Mouse (Mus musculus) CD8-positive naive resting alpha-beta T cell, adult 2 months (primary cell): ENCODE measurements around the gene Tmem208.

Source experiments
- DNase-seq, 2 experiments: peaks; one replicate each; pipeline ENCODE4 v3.0.0; 2022; ENCODE audit warnings: low read depth in 2 of 2, low spot score in 2 of 2

Tmem208 gene

GRCm38 (mm10) chr8:105298351-105299252 is 27.6 kb upstream of the Tmem208 start:
- no peak for DNase-seq

- no peak for DNase-seq
Observed at GRCm38 (mm10) chr8:105299962-105300361, 26.2 kb upstream of the Tmem208 start.

DNA sequence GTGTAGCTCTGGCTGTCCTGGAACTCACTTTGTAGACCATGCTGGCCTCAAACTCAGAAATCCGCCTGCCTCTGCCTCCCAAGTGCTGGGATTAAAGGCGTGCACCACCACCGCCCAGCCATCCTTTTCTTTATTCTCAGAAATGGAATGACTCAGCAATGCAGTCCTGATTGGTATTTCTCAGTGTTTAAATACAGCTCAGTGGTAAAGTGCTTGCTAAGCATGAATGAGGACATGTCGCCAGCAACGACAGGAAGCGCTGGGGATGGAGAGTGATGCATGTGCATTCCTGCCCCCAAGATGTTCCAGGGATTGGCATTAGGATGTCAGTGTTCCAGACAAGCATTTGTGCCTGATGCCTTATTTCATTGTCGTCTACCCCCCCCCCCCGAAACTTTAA is 22.8 kb upstream of the Tmem208 start:
- no peak for DNase-seq

DNA sequence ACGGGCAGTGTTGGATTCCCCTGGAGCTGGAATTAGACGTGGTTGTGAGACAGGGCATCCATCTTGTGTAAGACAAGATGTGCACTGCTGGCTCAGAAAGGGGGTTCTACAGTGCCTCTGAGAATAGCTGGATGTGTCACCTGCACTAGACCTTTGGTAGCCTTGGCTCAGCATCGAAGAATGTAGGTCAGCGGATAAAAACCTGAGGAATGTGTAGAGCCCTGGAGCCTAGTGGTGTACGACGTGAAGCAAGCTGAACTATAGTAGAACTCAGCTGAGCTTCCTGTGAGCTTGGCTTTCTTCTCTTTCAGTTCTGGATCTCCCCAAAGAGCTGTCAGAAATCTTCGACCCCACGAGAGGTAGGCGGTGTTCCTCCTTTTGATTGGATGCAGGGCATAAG is 22.3 kb upstream of the Tmem208 start:
- no peak for DNase-seq

GRCm38 (mm10) chr8:105304325-105305210 is 21.6 kb upstream of the Tmem208 start:
- DNase-seq: no peak

- no peak for DNase-seq
Observed at GRCm38 (mm10) chr8:105305211-105306145, 20.7 kb upstream of the Tmem208 start, which contains the start of gene Elmo3. Elmo3 (plus strand) TSS chr8:105305601.

- DNase-seq: no peak
Observed at GRCm38 (mm10) chr8:105306146-105306691, 19.9 kb upstream of the Tmem208 start.

GRCm38 (mm10) chr8:105307670-105308069 is 18.5 kb upstream of the Tmem208 start:
- no peak for DNase-seq

DNA sequence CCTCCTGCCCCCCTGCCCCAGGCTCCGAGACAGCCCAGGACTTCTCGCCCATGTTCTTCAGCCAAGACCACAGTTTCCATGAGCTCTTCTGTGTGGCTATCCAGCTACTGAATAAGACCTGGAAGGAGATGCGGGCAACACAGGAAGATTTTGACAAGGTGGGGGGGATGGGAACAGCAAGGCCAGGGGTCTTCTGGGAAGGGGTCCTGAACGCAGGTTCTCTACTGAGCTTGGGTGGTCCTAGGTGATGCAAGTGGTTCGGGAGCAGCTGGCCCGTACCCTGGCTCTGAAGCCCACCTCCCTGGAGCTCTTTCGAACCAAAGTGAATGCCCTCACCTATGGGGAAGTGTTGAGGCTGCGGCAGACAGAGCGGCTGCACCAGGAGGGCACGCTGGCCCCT is 17.7 kb upstream of the Tmem208 start:
- DNase-seq: no peak

GRCm38 (mm10) chr8:105309142-105309847 is 16.9 kb upstream of the Tmem208 start:
- no peak for DNase-seq

DNA sequence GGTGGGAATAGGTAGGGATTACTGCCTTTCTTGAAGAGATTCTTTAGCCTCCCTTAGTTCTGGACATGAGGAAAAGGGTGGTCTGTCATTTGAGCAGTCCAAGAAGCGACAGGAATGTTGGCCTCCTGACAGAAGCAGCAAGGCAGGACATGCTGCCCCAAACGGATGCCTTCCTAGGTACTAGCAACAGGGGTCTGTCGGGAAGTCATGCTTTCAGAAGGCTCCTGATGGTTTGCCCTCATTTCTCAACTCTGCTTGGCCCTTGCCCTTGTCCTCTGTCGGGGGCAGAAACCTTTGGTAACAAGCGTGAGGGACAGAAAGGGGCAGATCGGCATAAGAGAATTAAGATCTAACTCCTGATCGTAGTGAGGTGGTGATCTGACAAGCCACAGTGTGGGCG is 16.0 kb upstream of the Tmem208 start:
- DNase-seq: no peak

- no peak for DNase-seq
Observed at GRCm38 (mm10) chr8:105311718-105312117, 14.4 kb upstream of the Tmem208 start.

- no peak for DNase-seq
Observed at GRCm38 (mm10) chr8:105312891-105313481, 13.2 kb upstream of the Tmem208 start.

DNA sequence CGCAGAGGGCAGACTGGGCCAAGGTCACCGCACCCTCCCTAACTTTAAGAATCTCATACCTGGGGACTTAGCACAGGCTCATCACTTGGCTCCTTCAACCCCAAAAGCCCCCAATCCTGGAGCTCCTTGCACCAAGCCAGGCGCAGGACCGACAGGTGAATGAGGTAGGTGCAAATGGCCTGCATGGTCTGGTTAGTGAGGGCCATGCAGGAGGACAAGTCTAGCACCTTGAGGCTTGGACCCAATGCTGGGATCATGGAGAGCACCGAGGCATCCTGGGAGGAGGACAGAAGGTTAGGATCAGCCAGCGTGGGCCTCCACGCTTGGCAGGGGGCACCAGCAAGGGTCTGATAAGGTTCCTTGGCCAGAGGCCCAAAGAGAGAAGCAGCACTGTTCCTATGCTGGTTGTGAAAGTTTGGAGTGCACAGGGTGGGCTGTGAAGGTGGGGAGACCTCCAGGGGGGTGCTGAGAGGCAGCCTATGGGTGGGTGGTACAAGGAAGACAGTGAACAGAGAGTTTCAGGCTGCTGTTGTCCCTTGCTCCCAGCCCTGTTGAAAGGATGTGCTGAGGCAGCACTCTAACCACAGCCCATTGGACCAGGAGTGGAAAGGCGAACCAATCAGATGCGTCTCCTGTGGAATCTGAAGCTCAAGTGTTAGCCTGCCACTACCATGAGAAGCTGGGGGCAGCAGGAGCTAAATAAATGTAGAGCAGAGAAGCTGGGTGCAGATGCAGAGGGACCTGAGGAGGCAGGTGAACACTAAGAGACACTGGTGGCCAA is 12.3 kb upstream of the Tmem208 start:
- DNase-seq: no peak

DNA sequence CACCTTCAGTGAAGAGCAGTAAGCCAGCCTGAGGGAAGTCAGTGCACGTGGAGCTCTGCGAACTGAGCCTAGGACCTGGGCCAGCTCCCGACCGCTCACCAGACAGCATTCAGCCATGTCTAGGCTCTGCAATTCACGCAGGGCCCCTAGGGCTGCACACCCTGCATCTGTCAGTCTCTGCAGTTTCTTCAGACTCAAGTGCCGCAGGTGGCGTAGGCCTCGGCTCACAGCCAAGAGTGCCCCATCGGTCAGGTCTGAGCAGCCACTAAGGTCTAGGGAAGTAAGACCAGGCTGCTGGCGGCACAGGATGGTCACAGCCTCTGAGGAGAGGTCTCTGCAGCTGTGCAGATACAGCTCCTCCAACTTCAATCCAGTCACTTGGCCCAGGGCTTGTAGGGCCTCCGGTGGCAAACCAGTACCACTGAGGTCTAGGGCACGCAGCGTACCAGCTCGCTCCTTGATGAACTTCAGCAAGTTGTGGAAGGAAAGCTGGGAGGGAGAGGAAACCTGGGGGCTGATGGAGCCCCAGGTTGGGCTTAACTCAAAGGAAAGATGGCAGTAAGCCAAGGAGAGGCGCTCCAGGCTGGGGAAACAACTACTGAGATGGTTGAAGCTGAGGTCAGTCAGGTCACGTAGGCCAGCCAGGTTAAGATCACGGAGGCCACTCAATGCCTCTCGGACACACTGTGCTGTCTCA is 10.9 kb upstream of the Tmem208 start:
- no peak for DNase-seq

DNA sequence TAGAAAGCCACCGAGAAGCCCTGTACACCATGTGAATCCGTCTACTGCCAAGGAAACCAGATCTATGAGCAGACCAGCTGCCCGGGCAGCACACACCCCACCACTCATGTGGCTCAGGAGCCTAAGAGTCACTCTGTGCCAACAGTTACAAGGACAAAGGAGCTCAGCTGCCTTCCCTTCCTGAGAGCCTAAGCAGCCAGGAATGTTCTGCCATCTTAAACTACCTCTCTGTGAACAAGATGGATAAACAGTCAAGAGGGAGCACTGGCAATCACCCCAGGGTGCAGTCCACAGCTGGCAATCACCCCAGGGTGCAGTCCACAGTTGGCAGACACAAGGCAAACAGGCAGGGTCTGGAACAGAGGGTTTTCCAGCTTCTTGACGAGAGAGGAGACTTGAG is 8.2 kb upstream of the Tmem208 start:
- DNase-seq: no peak

- no peak for DNase-seq
Observed at GRCm38 (mm10) chr8:105318662-105319190, 7.4 kb upstream of the Tmem208 start.

- DNase-seq: no peak
Observed at GRCm38 (mm10) chr8:105323183-105323582, 3.0 kb upstream of the Tmem208 start.
